Comparison of ENCODE assay signal across 26 mouse cellular contexts in the genomic region with DNA sequence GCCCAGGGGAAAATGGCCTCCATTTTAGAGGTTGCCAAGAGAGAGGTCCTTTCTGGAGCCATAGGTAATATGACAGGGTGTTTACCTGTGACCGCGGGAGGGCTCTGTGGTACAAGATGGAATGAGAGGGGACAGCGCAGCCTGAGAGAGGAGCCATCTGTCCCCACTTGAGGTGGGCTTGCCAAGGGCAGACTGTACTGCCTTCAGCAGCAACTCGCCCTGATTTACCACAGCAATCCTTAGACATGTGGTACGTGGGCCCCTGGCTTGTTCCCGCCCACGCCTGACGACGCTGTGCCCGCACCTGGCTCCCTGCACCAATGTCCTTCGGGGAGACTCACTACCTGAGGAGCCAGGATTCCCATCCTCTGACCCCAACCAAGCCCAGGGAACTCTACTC. TPM values are rescaled to one million over a fixed set of nuclear protein-coding genes. Genes with fewer than 3 reads are reported as not detected.
DNase-seq lines count a peak whose midpoint lies in the region; ATAC-seq and TF ChIP-seq lines count a peak whose summit lies in the region.
"Had no signal": no experiment of that assay in that cellular context is flagged by ENCODE, and none has a peak within 500 bp of the region (broad histone marks: within the 10 kb centered on the region; RNA-seq: fewer than 3 reads in every experiment).

No protein-coding gene starts in this region.

- DNase-seq in kidney, postnatal 0 days (ENCODE audit: low spot score), result no peak
- no peak for DNase-seq in kidney, postnatal 10 days
- DNase-seq in right cerebral cortex, adult 2 months (ENCODE audit: low spot score in 2 of 2), result peak; percentile 75 to 76
- no peak for DNase-seq in right cerebral cortex, postnatal 14 days
- DNase-seq in cerebellum, postnatal 36 days, result peak; percentile 70 to 71
- peak; percentile 56 to 72 for DNase-seq in right cerebral cortex, postnatal 36 days (ENCODE audit: low spot score in 2 of 2)
- DNase-seq in kidney, postnatal 36 days, result no peak
- DNase-seq in ovary, postnatal 10 days (ENCODE audit: low spot score), result no peak
- DNase-seq: adrenal gland, postnatal 14 days; B cell, adult 2 months; heart, adult 18-20 months; heart, postnatal 4 days; kidney, postnatal 4 days; thymus, postnatal 36 days had no signal

- no peaks in the 10 kb centered on the region; the same call in 1 of the 2 replicates for H3K4me1 ChIP-seq in kidney, postnatal 0 days (replicated peaks; ENCODE audit: insufficient read depth, low read length)

- TF ChIP-seq CTCF in kidney, postnatal 0 days (IDR thresholded peaks at IDR 0.05; ENCODE audit: low read depth), result no peak

- no peak for ATAC-seq in kidney, postnatal 0 days (replicated peaks; ENCODE audit: low FRiP score, low read depth)
- ATAC-seq: activated CD4-positive, CD25-positive, alpha-beta regulatory T cell, adult 4 months; forebrain, embryonic 16.5 days; hindbrain, embryonic 16.5 days; intestine, postnatal 0 days; liver, embryonic 12.5 days; Patski had no signal

- H3K4me3 ChIP-seq in kidney, postnatal 0 days (replicated peaks; ENCODE audit: low read depth, low read length), result no peak overlapping the region
- H3K4me3 ChIP-seq: embryonic facial prominence, embryonic 12.5 days; gastrocnemius, adult 2 months; liver, embryonic 12.5 days; lung, embryonic 15.5 days; midbrain, embryonic 12.5 days had no signal

- WGBS in kidney, postnatal 0 days, result 76% methylated on average over 11 of the region's 11 CpGs

- H3K4me2 ChIP-seq in kidney, postnatal 0 days (ENCODE audit: low read length), result no peak overlapping the region
- H3K4me2 ChIP-seq: embryonic facial prominence, embryonic 12.5 days; liver, embryonic 12.5 days; lung, embryonic 15.5 days; midbrain, embryonic 12.5 days had no signal

- no peaks in the 10 kb centered on the region for H3K9me3 ChIP-seq in kidney, postnatal 0 days (replicated peaks; ENCODE audit: low read length)
- H3K9me3 ChIP-seq: embryonic facial prominence, embryonic 12.5 days; liver, embryonic 12.5 days; lung, embryonic 15.5 days; midbrain, embryonic 12.5 days had no signal

- H3K27ac ChIP-seq in kidney, postnatal 0 days, result no peak overlapping the region
- H3K27ac ChIP-seq: embryonic facial prominence, embryonic 12.5 days; liver, embryonic 12.5 days; lung, embryonic 15.5 days; macrophage; midbrain, embryonic 12.5 days had no signal

- H3K27me3 ChIP-seq in kidney, postnatal 0 days (ENCODE audit: insufficient read depth, low read length), result no peaks in the 10 kb centered on the region
- H3K27me3 ChIP-seq: embryonic facial prominence, embryonic 12.5 days; Patski had no signal

- 0 out of 2 replicates have a peak overlapping the region, but pooled peaks have one; percentile 13 for H3K9ac ChIP-seq in kidney, postnatal 0 days (ENCODE audit: low read depth, low read length)
- H3K9ac ChIP-seq: embryonic facial prominence, embryonic 12.5 days; liver, embryonic 12.5 days; lung, embryonic 15.5 days; midbrain, embryonic 12.5 days had no signal

- no peaks in the 10 kb centered on the region for H3K36me3 ChIP-seq in kidney, postnatal 0 days (ENCODE audit: insufficient read depth, low read length)
- H3K36me3 ChIP-seq: liver, embryonic 12.5 days; lung, embryonic 15.5 days; midbrain, embryonic 12.5 days had no signal

RNA-seq across cellular contexts. Expression of a gene that starts 3.8 kb away (rescaled TPM):
- polyA plus RNA-seq in kidney, postnatal 0 days (2015; fragmentation: Nextera tagmentation; extraction: Ambion mirVana), result 33.7 and 33.8 TPM in 2 replicates

RNA-seq across cellular contexts. Expression of a gene that starts 4.8 kb away (rescaled TPM):
- 5.3 and 5.6 TPM in 2 replicates for polyA plus RNA-seq in kidney, postnatal 0 days (2015; fragmentation: Nextera tagmentation; extraction: Ambion mirVana)
- polyA plus RNA-seq: activated CD4-positive, CD25-positive, alpha-beta regulatory T cell, adult 4 months had no signal

RNA-seq across cellular contexts. Expression of a gene that starts 33.4 kb away (rescaled TPM):
- 87.0 and 96.8 TPM in 2 replicates for polyA plus RNA-seq in kidney, postnatal 0 days (2015; fragmentation: Nextera tagmentation; extraction: Ambion mirVana)

RNA-seq across cellular contexts. Expression of a gene that starts 39.7 kb away (rescaled TPM):
- polyA plus RNA-seq in kidney, postnatal 0 days (2015; fragmentation: Nextera tagmentation; extraction: Ambion mirVana), result 43.5 and 50.3 TPM in 2 replicates
- polyA plus RNA-seq: activated CD4-positive, CD25-positive, alpha-beta regulatory T cell, adult 4 months; forebrain, embryonic 16.5 days; limb, embryonic 11.5 days had no signal

RNA-seq across cellular contexts. Expression of a gene that starts 47.4 kb away (rescaled TPM):
- polyA plus RNA-seq in kidney, postnatal 0 days (2015; fragmentation: Nextera tagmentation; extraction: Ambion mirVana), result 44.1 and 44.8 TPM in 2 replicates

Comparison
In these comparisons a context has a peak if more than half of its experiments do, and no peak if none do; other contexts are left out.
1. DNase-seq: peak in right cerebral cortex, adult 2 months (2 of 2), cerebellum, postnatal 36 days (2 of 2) and right cerebral cortex, postnatal 36 days (2 of 2); none in kidney, postnatal 0 days (single experiment), kidney, postnatal 10 days (single experiment), right cerebral cortex, postnatal 14 days (single experiment), kidney, postnatal 36 days (0 of 2) and ovary, postnatal 10 days (single experiment).